23 mouse cellular contexts compared by ENCODE assay signal in genomic region chr1:62522761-62523160, GRCm38 (mm10).
DNase-seq lines count a peak whose midpoint lies in the region; ATAC-seq lines count a peak whose summit lies in the region.
"Had no signal": no experiment of that assay in that cellular context is flagged by ENCODE, and none has a peak within 500 bp of the region (broad histone marks: within the 10 kb centered on the region; RNA-seq: fewer than 3 reads in every experiment).

No protein-coding gene starts in this region.

- DNase-seq in embryonic facial prominence, embryonic 11.5 days (ENCODE audit: low spot score), result peak; percentile 33
- DNase-seq in embryonic facial prominence, embryonic 10.5 days (ENCODE audit: low spot score), result no peak
- DNase-seq in kidney, adult 9 months, result peak; percentile 24
- DNase-seq in kidney, adult 11 months, result no peak
- peak; percentile 5 for DNase-seq in NIH3T3 (ENCODE audit: low read depth)
- peak; percentile 10 to 31 for DNase-seq in heart, postnatal 14 days
- DNase-seq in urinary bladder, postnatal 25 days (ENCODE audit: low spot score), result no peak
- no peak for DNase-seq in cerebellum, postnatal 14 days
- DNase-seq: cerebellum, adult 18-20 months; gastrocnemius, adult 2 months; layer of hippocampus, adult 9-11 months; left cerebral cortex, postnatal 4 days; liver; liver, postnatal 0 days; lung, postnatal 36 days; right cerebral cortex, postnatal 25 days; thymus, postnatal 14 days had no signal

- no peak overlapping the region for H3K9ac ChIP-seq in embryonic facial prominence, embryonic 11.5 days (replicated peaks; ENCODE audit: low read length)
- H3K9ac ChIP-seq: heart, embryonic 13.5 days; hindbrain, embryonic 12.5 days; liver, postnatal 0 days had no signal

- no peaks in the 10 kb centered on the region for H3K4me1 ChIP-seq in embryonic facial prominence, embryonic 11.5 days (ENCODE audit: control insufficient read depth, insufficient read depth, low read length)
- H3K4me1 ChIP-seq in embryonic facial prominence, embryonic 10.5 days, result no peaks in the 10 kb centered on the region; the same call in 1 of the 2 replicates
- H3K4me1 ChIP-seq: hindbrain, embryonic 12.5 days had no signal

- intact Hi-C loops in heart, postnatal 14 days (cut with DNase I), result no loop called here

- WGBS in embryonic facial prominence, embryonic 11.5 days, result 48% methylated on average over 2 of the region's 2 CpGs
- WGBS in embryonic facial prominence, embryonic 10.5 days, result 48% methylated on average over 2 of the region's 2 CpGs

- H3K4me3 ChIP-seq in embryonic facial prominence, embryonic 11.5 days (ENCODE audit: low read depth, low read length), result no peak overlapping the region
- no peak overlapping the region for H3K4me3 ChIP-seq in embryonic facial prominence, embryonic 10.5 days
- H3K4me3 ChIP-seq: forebrain, embryonic 10.5 days; gastrocnemius, adult 2 months; heart, embryonic 13.5 days; hindbrain, embryonic 12.5 days; left cerebral cortex, adult 2 months; midbrain, embryonic 10.5 days had no signal

- H3K4me2 ChIP-seq in embryonic facial prominence, embryonic 11.5 days (ENCODE audit: low read depth, low read length), result no peak overlapping the region
- H3K4me2 ChIP-seq: heart, embryonic 13.5 days; hindbrain, embryonic 12.5 days had no signal

- no peaks in the 10 kb centered on the region for H3K36me3 ChIP-seq in embryonic facial prominence, embryonic 11.5 days (replicated peaks; ENCODE audit: control insufficient read depth, insufficient read depth, low read depth, low read length)
- no peaks in the 10 kb centered on the region for H3K36me3 ChIP-seq in embryonic facial prominence, embryonic 10.5 days (replicated peaks)
- H3K36me3 ChIP-seq: forebrain, embryonic 10.5 days; heart, embryonic 13.5 days; hindbrain, embryonic 12.5 days; midbrain, embryonic 10.5 days had no signal

- no peaks in the 10 kb centered on the region for H3K9me3 ChIP-seq in embryonic facial prominence, embryonic 11.5 days (replicated peaks; ENCODE audit: control insufficient read depth, low read length)
- no peaks in the 10 kb centered on the region for H3K9me3 ChIP-seq in embryonic facial prominence, embryonic 10.5 days
- H3K9me3 ChIP-seq: forebrain, embryonic 10.5 days; heart, embryonic 13.5 days; hindbrain, embryonic 12.5 days; midbrain, embryonic 10.5 days had no signal

- no peak for ATAC-seq in embryonic facial prominence, embryonic 11.5 days (replicated peaks; ENCODE audit: insufficient number of reproducible peaks, low FRiP score, low TSS enrichment, low read depth)
- ATAC-seq: liver, postnatal 0 days had no signal

- no peak overlapping the region for H3K27ac ChIP-seq in embryonic facial prominence, embryonic 11.5 days (replicated peaks; ENCODE audit: low read depth, low read length)
- H3K27ac ChIP-seq in embryonic facial prominence, embryonic 10.5 days (replicated peaks), result no peak overlapping the region
- H3K27ac ChIP-seq: forebrain, embryonic 10.5 days; gastrocnemius, adult 2 months; heart, embryonic 13.5 days; hindbrain, embryonic 12.5 days; left cerebral cortex, adult 2 months; midbrain, embryonic 10.5 days had no signal

- H3K27me3 ChIP-seq in embryonic facial prominence, embryonic 11.5 days (ENCODE audit: control insufficient read depth, insufficient read depth, low read length), result no peaks in the 10 kb centered on the region
- H3K27me3 ChIP-seq in embryonic facial prominence, embryonic 10.5 days (replicated peaks; ENCODE audit: low read depth, poor library complexity, severe bottlenecking), result no peaks in the 10 kb centered on the region
- H3K27me3 ChIP-seq: CH12.LX; heart, embryonic 13.5 days; hindbrain, embryonic 12.5 days had no signal

Comparison
In these comparisons a context has a peak if more than half of its experiments do, and no peak if none do; other contexts are left out.
1. DNase-seq: peak in embryonic facial prominence, embryonic 11.5 days (single experiment), kidney, adult 9 months (single experiment), NIH3T3 (single experiment) and heart, postnatal 14 days (2 of 2); none in embryonic facial prominence, embryonic 10.5 days (single experiment), kidney, adult 11 months (single experiment), urinary bladder, postnatal 25 days (single experiment) and cerebellum, postnatal 14 days (0 of 2).